Mouse (Mus musculus) olfactory bulb, adult 2 months (tissue): Measurements from ENCODE around the gene Apaf1.

ENCODE experiments used
- CTCF ChIP-seq: fragments of 200-500 bp; IDR thresholded peaks from 2 replicates; pipeline ENCODE4 v1.5.1; 2012; ENCODE audit warnings: low read depth, mild to moderate bottlenecking, low read length, moderate library complexity; ENCODE audit not compliant: insufficient read depth
- POLR2A ChIP-seq: fragments of 200-500 bp; IDR thresholded peaks from 2 replicates; pipeline ENCODE4 v1.6.1; 2012; ENCODE audit warnings: mild to moderate bottlenecking, low read depth, low read length, moderate library complexity; ENCODE audit not compliant: insufficient read depth

- no peak for TF ChIP-seq POLR2A
- no peak for TF ChIP-seq CTCF
Observed at GRCm38 (mm10) chr10:90960374-90960773, 122.2 kb downstream of the Apaf1 start.
